Mouse (Mus musculus): Measurements from ENCODE around the gene Adap2.

DNA sequence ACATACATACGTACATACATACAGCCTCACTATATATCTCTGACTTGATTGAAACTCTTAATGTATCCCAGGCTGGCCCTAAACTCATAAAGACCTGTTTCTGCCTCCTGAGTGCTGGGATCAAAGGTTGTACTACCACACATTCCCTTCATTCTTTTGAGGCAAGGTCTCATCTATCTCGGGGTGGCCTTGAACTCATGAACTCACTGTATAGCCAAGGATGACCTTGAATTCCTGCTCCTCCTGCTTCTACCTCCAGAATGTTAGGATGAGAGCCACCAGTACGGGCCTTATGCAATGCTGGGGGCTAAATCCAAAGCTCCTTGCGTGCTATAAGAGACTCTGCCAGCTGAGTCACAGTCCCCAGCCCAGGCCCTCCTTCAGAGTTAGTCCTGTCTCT, 7.1 kb downstream of the Adap2 start:
- TF ChIP-seq CTCF (IDR thresholded peaks at IDR 0.05; ENCODE audit: borderline replicate concordance, insufficient read depth, low read length) (no peak), POLR2A (IDR thresholded peaks at IDR 0.05; ENCODE audit: low read depth, low read length) (no peak)
